Mouse (Mus musculus): ENCODE measurements around the gene Ank2. TPM values are rescaled to one million over a fixed set of nuclear protein-coding genes. Genes with fewer than 3 reads are reported as not detected.

Gene Ank2
- polyA plus RNA-seq, 1 experiment: 1.1 TPM

DNA sequence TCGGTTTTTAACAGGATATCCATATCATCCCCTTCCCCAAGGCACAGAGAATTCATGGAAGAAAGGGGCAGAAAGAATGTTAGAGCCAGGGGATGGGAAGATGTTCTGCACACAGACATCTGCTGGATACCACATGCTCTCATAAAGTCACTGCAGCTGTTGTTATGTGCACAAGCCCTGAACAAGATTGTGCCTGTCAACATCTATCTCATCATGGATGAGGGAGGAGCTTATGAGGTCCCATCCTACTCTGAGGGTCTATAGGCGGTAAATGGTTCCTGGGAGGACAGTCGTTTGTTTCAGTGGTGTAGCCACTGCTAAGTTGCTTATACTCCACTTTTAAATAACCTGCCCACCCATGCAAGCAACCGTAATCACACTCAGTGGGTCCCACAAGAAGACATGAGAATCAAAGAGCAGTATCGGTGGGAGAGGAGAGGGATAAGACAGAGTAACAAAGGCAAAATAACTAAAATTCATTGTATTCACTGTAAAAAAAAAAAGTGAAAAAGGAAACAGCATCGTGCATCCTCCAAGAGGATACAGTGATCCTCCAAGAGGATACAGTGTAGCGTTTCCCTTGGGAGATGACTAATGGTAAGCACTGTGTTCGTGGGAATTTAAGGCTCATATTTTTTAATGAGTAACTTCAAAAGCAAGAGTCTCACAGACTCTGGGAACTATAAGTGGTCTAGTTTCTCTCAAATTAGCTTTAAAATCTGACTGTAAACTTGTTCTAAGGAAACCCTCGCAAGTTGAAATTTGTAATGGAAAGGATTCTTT, 136.3 kb downstream of the Ank2 start:
- TF ChIP-seq CTCF (IDR thresholded peaks at IDR 0.05; ENCODE audit: extremely low read depth, insufficient read length, insufficient replicate concordance, low read depth, low read length): no peak
- TF ChIP-seq POLR2A (IDR thresholded peaks at IDR 0.05; ENCODE audit: low read depth, low read length): no peak
- no peaks in the 10 kb centered on the region for H3K4me1 ChIP-seq (ENCODE audit: control insufficient read depth, insufficient read depth, insufficient read length, low read length)
- H3K4me3 ChIP-seq (ENCODE audit: low read depth, low read length): no peak overlapping the region
- no peaks in the 10 kb centered on the region for H3K36me3 ChIP-seq (ENCODE audit: control insufficient read depth, insufficient read depth, low read length)
- H3K27me3 ChIP-seq (ENCODE audit: control insufficient read depth, insufficient read depth, low read length): no peaks in the 10 kb centered on the region
- no peak overlapping the region for H3K27ac ChIP-seq (ENCODE audit: insufficient read depth, low read depth, low read length)
- 82% methylated on average over 9 of the region's 9 CpGs for WGBS

DNA sequence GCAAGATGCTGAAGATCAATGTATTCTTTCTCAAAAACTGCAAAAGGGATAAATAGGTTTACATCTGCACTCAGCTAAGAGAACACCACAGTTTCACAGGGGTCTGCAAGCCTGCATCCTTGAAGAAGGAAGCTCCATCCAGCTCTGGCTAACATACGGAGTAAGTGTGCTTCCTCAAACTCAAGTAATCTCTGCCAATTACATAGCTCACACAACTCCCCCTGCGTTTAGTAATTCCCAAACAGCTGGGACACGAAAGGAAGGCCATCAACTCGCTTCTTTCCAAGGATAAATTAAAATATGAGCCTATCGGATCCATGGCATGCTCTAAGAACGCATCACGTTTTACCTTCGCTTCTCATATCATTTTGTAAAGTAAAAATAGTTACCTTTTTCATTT, 137.3 kb downstream of the Ank2 start:
- no peak overlapping the region for H3K4me3 ChIP-seq (ENCODE audit: low read depth, low read length)
- TF ChIP-seq CTCF (IDR thresholded peaks at IDR 0.05; ENCODE audit: extremely low read depth, insufficient read length, insufficient replicate concordance, low read depth, low read length) (no peak), POLR2A (IDR thresholded peaks at IDR 0.05; ENCODE audit: low read depth, low read length) (no peak)
- H3K4me1 ChIP-seq (ENCODE audit: control insufficient read depth, insufficient read depth, insufficient read length, low read length): no peaks in the 10 kb centered on the region
- H3K27me3 ChIP-seq (ENCODE audit: control insufficient read depth, insufficient read depth, low read length): no peaks in the 10 kb centered on the region
- no peaks in the 10 kb centered on the region for H3K36me3 ChIP-seq (ENCODE audit: control insufficient read depth, insufficient read depth, low read length)
- no peak overlapping the region for H3K27ac ChIP-seq (ENCODE audit: insufficient read depth, low read depth, low read length)
- 81% methylated on average over 8 of the region's 8 CpGs for WGBS

DNA sequence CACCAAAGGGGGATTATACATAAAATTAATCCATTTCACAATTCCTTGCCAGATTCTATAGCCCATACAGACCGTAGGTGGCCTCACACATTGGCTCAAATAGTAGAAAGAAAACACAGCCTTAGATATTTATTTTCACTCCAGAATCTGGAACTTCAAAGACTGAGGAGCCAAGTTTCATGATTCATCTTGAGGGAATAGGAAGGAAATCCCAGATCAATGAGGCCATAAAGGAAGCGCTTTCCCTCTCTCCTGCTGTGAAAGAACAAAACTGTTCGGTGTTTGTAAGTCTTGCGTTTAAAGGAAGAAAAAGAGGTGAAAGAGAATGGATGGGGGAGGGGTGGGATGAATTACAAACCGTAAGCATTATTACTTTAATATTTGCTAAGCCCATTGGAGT, 137.8 kb downstream of the Ank2 start:
- 73% methylated on average over 5 of the region's 5 CpGs for WGBS
- no peaks in the 10 kb centered on the region for H3K4me1 ChIP-seq (ENCODE audit: control insufficient read depth, insufficient read depth, insufficient read length, low read length)
- no peak for TF ChIP-seq POLR2A (IDR thresholded peaks at IDR 0.05; ENCODE audit: low read depth, low read length)
- TF ChIP-seq CTCF (IDR thresholded peaks at IDR 0.05; ENCODE audit: extremely low read depth, insufficient read length, insufficient replicate concordance, low read depth, low read length): no peak

DNA sequence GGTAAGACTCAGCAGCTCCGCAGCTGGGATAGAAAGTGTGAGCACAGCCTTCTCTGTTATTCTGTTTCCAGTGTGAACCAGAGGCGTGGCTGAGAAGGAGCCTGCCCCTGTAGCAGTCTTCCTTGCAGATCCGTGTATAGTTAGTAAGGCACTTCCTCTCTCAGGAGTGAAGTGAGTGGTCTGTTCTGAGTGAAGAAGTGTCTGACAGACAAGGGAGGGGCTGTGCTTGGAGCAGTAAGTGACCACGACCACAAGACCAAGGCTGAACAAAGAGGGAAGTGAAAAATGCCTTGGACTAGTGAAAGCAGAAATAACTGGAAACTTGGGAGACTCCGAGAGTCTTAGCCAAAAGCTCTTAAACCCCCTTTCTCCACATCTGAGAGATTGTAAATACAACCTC, 143.9 kb downstream of the Ank2 start:
- Histone ChIP-seq H3K4me3 (ENCODE audit: low read depth, low read length) (no peak overlapping the region), H3K27me3 (ENCODE audit: control insufficient read depth, insufficient read depth, low read length) (no peaks in the 10 kb centered on the region), H3K4me1 (ENCODE audit: control insufficient read depth, insufficient read depth, insufficient read length, low read length) (no peaks in the 10 kb centered on the region), H3K27ac (ENCODE audit: insufficient read depth, low read depth, low read length) (no peak overlapping the region), H3K36me3 (ENCODE audit: control insufficient read depth, insufficient read depth, low read length) (no peaks in the 10 kb centered on the region)
- TF ChIP-seq CTCF (IDR thresholded peaks at IDR 0.05; ENCODE audit: extremely low read depth, insufficient read length, insufficient replicate concordance, low read depth, low read length): no peak
- TF ChIP-seq POLR2A (IDR thresholded peaks at IDR 0.05; ENCODE audit: low read depth, low read length): no peak
- 34% methylated on average over 5 of the region's 5 CpGs for WGBS

More for the DNA sequence above, 137.8 kb downstream of the Ank2 start:
- no peaks in the 10 kb centered on the region for H3K36me3 ChIP-seq (ENCODE audit: control insufficient read depth, insufficient read depth, low read length)
- H3K4me3 ChIP-seq (ENCODE audit: low read depth, low read length): no peak overlapping the region
- no peaks in the 10 kb centered on the region for H3K27me3 ChIP-seq (ENCODE audit: control insufficient read depth, insufficient read depth, low read length)
- H3K27ac ChIP-seq (ENCODE audit: insufficient read depth, low read depth, low read length): no peak overlapping the region

DNA sequence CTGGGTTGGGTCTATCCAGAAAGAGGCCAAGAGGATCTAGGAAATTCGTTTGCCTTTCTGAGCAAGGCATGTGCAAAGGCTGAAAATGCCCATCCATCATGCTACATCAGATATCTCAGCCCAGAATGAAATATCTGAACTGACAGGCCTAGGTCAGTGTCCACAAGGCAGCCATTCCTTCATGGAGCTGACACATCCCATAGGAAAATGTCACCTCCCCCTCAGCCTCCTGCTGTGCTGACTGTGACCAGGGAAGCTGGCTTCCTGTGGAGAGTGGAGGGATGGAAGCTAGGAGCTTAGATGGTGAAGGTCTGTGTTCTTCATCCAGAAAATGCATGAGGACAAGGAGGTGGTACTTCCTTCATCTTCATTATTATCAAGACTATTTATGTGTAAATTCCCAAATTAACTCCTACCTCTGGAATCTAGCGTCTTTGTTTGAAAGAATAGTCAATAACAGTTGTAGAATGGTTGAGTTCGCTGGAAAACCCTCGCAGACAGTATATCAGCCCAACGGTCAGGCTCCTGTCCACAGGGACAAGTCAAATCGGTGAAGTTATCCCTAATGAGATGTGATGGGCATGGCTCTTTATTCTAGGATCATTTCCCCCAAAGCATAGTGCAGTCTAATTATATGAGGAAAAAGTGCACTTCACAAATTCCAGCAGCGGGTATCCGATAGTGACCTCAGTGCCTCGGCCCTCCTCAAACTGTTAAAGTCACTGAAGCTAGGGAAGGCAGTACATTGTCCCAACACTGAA, 148.4 kb downstream of the Ank2 start:
- H3K27me3 ChIP-seq (ENCODE audit: control insufficient read depth, insufficient read depth, low read length): no peaks in the 10 kb centered on the region
- H3K36me3 ChIP-seq (ENCODE audit: control insufficient read depth, insufficient read depth, low read length): no peaks in the 10 kb centered on the region
- no peaks in the 10 kb centered on the region for H3K4me1 ChIP-seq (ENCODE audit: control insufficient read depth, insufficient read depth, insufficient read length, low read length)
- H3K27ac ChIP-seq (ENCODE audit: insufficient read depth, low read depth, low read length): no peak overlapping the region
- no peak overlapping the region for H3K4me3 ChIP-seq (ENCODE audit: low read depth, low read length)
- 85% methylated on average over 9 of the region's 9 CpGs for WGBS
- no peak for TF ChIP-seq POLR2A (IDR thresholded peaks at IDR 0.05; ENCODE audit: low read depth, low read length)
- no peak for TF ChIP-seq CTCF (IDR thresholded peaks at IDR 0.05; ENCODE audit: extremely low read depth, insufficient read length, insufficient replicate concordance, low read depth, low read length)

DNA sequence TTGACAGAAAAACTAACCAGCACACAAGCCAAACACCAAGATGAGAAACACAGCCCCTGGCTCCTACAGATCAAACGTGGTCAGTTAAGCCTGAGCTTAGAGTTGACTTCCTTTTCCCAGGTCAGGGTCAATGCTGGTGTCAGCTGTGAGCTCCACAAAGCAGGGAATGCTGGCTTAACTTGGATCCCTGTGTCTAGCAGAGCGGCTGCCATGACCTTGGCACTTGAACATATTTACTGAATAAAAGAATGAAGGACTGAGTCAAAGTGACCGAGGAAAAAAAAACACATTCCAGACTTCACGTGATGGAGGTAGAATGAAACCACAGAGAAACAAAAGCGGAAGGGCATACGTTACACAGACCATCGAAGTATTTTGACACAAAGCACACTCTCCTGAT, 150.2 kb downstream of the Ank2 start:
- H3K27me3 ChIP-seq (ENCODE audit: control insufficient read depth, insufficient read depth, low read length): no peaks in the 10 kb centered on the region
- no peaks in the 10 kb centered on the region for H3K4me1 ChIP-seq (ENCODE audit: control insufficient read depth, insufficient read depth, insufficient read length, low read length)
- 73% methylated on average over 7 of the region's 7 CpGs for WGBS
- H3K27ac ChIP-seq (ENCODE audit: insufficient read depth, low read depth, low read length): no peak overlapping the region
- H3K4me3 ChIP-seq (ENCODE audit: low read depth, low read length): no peak overlapping the region
- TF ChIP-seq CTCF (IDR thresholded peaks at IDR 0.05; ENCODE audit: extremely low read depth, insufficient read length, insufficient replicate concordance, low read depth, low read length) (no peak), POLR2A (IDR thresholded peaks at IDR 0.05; ENCODE audit: low read depth, low read length) (no peak)
- H3K36me3 ChIP-seq (ENCODE audit: control insufficient read depth, insufficient read depth, low read length): no peaks in the 10 kb centered on the region

DNA sequence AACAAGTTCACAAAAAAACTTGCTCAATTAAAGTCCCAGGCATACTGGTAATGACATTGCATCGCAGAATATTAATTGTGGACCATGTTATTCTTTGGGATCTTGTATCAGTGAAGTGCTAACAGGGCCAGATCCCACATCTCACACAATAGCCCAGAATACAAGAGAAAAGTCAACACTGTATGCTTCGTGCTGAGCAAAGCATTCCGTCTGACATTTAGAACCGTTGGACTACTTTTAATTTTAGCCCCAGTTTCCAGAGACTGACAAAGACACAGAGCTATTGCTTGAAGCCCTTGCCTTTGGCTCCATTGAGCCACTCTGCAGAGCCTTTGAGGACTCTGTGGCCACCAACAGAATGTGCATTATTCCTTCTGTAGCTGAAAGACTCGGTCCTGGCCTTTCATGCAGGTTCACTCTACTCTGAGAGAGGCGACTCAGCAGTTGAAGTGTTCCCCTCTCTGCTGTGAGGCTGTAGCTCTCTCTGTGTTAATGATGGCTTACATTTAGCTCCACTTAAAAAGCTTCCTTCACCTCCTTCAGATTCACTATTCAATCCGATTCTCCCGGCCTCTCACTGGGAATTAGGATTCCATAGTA, 153.2 kb downstream of the Ank2 start:
- TF ChIP-seq CTCF (IDR thresholded peaks at IDR 0.05; ENCODE audit: extremely low read depth, insufficient read length, insufficient replicate concordance, low read depth, low read length) (no peak), POLR2A (IDR thresholded peaks at IDR 0.05; ENCODE audit: low read depth, low read length) (no peak)
- no peak overlapping the region for H3K27ac ChIP-seq (ENCODE audit: insufficient read depth, low read depth, low read length)
- 78% methylated on average over 8 of the region's 8 CpGs for WGBS
- H3K36me3 ChIP-seq (ENCODE audit: control insufficient read depth, insufficient read depth, low read length): no peaks in the 10 kb centered on the region
- H3K4me3 ChIP-seq (ENCODE audit: low read depth, low read length): no peak overlapping the region
- H3K27me3 ChIP-seq (ENCODE audit: control insufficient read depth, insufficient read depth, low read length): no peaks in the 10 kb centered on the region
- no peaks in the 10 kb centered on the region for H3K4me1 ChIP-seq (ENCODE audit: control insufficient read depth, insufficient read depth, insufficient read length, low read length)

All from small intestine, adult 2 months (tissue).